Mouse (Mus musculus) spleen, embryonic (tissue): ENCODE results near the gene Gfpt2.

Source experiments
- CTCF ChIA-PET: fragments of 350-600 bp; sonication (Branson Sonifier 250); formaldehyde crosslinking; loops from one replicate; lab custom pipeline; 2022; lab: Charles Lee

Gfpt2 gene

DNA sequence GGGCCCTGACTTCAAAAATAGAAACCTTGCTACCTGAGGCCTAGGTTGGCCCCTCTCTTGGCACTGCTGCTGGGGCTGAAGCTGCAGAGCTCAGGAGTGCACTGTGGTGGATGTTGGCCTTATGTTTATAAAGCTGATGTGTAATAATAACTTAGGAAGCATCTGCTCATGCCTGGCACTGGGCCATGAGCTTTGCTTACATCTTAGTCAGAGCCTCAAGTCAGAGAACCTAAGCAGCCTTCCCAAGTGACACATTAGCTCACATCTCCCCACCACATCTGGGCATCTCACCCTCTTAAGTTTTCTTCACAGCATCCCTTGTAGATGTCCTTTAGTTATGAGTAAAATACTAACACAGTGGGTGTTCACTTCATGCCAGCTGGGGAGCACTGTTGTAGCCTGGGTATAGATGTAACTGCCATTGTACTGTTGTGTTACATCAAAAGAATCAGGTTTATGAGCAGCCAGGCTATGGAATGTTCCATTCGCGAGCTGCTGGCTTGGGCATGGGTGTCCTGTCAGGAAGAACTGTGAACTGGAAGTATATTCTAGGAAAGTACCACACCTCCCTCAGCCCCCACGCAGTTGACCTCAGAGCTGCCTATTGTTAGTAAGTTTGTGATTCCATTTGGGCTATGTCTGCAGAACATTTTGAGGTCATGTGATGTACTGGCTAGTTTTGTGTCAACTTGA lies 86.1 kb downstream of the Gfpt2 start:
- CTCF ChIA-PET = no interaction called here

DNA sequence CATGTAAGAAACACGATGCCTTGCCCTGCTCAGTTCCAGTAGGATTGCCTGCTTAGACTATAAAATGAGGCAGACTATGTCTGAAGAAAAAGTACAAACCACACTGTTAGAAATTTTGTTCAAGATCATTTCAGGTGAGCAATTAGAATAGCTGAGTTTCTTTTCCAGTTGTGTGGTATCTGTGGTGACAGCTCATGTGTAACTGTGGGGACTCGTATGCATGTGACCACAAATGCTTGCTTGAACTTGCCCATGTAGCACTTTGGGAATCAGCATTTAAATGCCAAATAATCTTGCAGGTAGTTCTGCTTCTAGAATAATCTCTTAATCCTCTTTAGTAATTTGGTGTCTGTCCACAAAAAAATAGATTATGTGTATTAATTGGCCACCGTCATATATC lies 89.4 kb downstream of the Gfpt2 start:
- CTCF ChIA-PET = no interaction called here
